Mouse (Mus musculus): ENCODE measurements at regions not wholly inside any gene's neighbourhood (a gene's known extent, or its start where the extent isn't known, plus 50 kb on each side); places are given as distances from the start of the nearest gene placed in this dataset.

GRCm38 (mm10) chr8:18388353-18388752 lies 589.7 kb downstream of the Defb40 start:
- TF ChIP-seq CTCF (IDR thresholded peaks at IDR 0.05; ENCODE audit: low read depth, low read length), result peak; percentile 92
- TF ChIP-seq POLR2A (IDR thresholded peaks at IDR 0.05; ENCODE audit: insufficient read depth, low read length), result no peak
- TF ChIP-seq EP300 (IDR thresholded peaks at IDR 0.05; ENCODE audit: insufficient read depth, low read depth, low read length), result no peak
